Mouse (Mus musculus) right cerebral cortex, postnatal 14 days (tissue): ENCODE results near the gene Cadps2.

Experiments used
- DNase-seq: peaks from one replicate; pipeline ENCODE4 v3.0.0; 2022

Cadps2 gene

GRCm38 (mm10) chr6:23353480-23353879 lies 485.7 kb downstream of the Cadps2 start:
- DNase-seq, result no peak

- DNase-seq, result no peak
Observed at GRCm38 (mm10) chr6:23337411-23338063, 501.7 kb downstream of the Cadps2 start.

- DNase-seq, result no peak
Observed at GRCm38 (mm10) chr6:23314945-23315344, 524.3 kb downstream of the Cadps2 start.

GRCm38 (mm10) chr6:23314291-23314690 lies 524.9 kb downstream of the Cadps2 start:
- no peak for DNase-seq

GRCm38 (mm10) chr6:23306046-23306445 lies 533.2 kb downstream of the Cadps2 start:
- DNase-seq, result no peak

GRCm38 (mm10) chr6:23298596-23298995 lies 540.6 kb downstream of the Cadps2 start:
- no peak for DNase-seq

- no peak for DNase-seq
Observed at GRCm38 (mm10) chr6:23294685-23295084, 544.5 kb downstream of the Cadps2 start.

- DNase-seq, result no peak
Observed at GRCm38 (mm10) chr6:23288752-23289151, 550.5 kb downstream of the Cadps2 start.

GRCm38 (mm10) chr6:23281514-23281820 lies 557.8 kb downstream of the Cadps2 start:
- DNase-seq, result no peak

GRCm38 (mm10) chr6:23280811-23281513 lies 558.3 kb downstream of the Cadps2 start:
- DNase-seq, result no peak

- no peak for DNase-seq
Observed at GRCm38 (mm10) chr6:23273483-23273882, 565.7 kb downstream of the Cadps2 start.

GRCm38 (mm10) chr6:23272979-23273378 lies 566.2 kb downstream of the Cadps2 start:
- DNase-seq, result no peak

GRCm38 (mm10) chr6:23272542-23272941 lies 566.7 kb downstream of the Cadps2 start:
- DNase-seq, result no peak

- no peak for DNase-seq
Observed at GRCm38 (mm10) chr6:23260738-23261050, 578.5 kb downstream of the Cadps2 start.

- DNase-seq, result no peak
Observed at GRCm38 (mm10) chr6:23260016-23260737, 579.0 kb downstream of the Cadps2 start.

- no peak for DNase-seq
Observed at GRCm38 (mm10) chr6:23257981-23258380, 581.2 kb downstream of the Cadps2 start.

- no peak for DNase-seq
Observed at GRCm38 (mm10) chr6:23255161-23255560, 584.1 kb downstream of the Cadps2 start.

- DNase-seq, result no peak
Observed at GRCm38 (mm10) chr6:23254644-23255043, 584.6 kb downstream of the Cadps2 start.

- DNase-seq, result no peak
Observed at GRCm38 (mm10) chr6:23253353-23254311, 585.6 kb downstream of the Cadps2 start.

GRCm38 (mm10) chr6:23252196-23253135 lies 586.8 kb downstream of the Cadps2 start:
- no peak for DNase-seq

- DNase-seq, result no peak
Observed at GRCm38 (mm10) chr6:23251431-23251830, 587.8 kb downstream of the Cadps2 start.
